Mouse (Mus musculus) liver, postnatal 0 days (tissue): ENCODE results near the gene Lrrc32.

ENCODE experiments used
- CTCF ChIP-seq: sonication (generic); IDR thresholded peaks from 2 replicates; pipeline ENCODE4 v1.5.1; 2016; ENCODE audit warnings: antibody characterized with exemption, low read depth
- EP300 ChIP-seq: IDR thresholded peaks from 2 replicates; pipeline ENCODE4 v1.6.1; 2016; ENCODE audit warnings: antibody characterized with exemption, low read depth, mild to moderate bottlenecking

- TF ChIP-seq CTCF (no peak), EP300 (no peak)
Measured at GRCm38 (mm10) chr7:98513251-98513650, 24.2 kb downstream of the Lrrc32 start.
